Mouse (Mus musculus): ENCODE data around the gene Fmo5. TPM values are rescaled to one million over a fixed set of nuclear protein-coding genes. Genes with fewer than 3 reads are reported as not detected.

The Fmo5 gene
- polyA plus RNA-seq, 1 experiment from 2014 or later, result 3.2 TPM

DNA sequence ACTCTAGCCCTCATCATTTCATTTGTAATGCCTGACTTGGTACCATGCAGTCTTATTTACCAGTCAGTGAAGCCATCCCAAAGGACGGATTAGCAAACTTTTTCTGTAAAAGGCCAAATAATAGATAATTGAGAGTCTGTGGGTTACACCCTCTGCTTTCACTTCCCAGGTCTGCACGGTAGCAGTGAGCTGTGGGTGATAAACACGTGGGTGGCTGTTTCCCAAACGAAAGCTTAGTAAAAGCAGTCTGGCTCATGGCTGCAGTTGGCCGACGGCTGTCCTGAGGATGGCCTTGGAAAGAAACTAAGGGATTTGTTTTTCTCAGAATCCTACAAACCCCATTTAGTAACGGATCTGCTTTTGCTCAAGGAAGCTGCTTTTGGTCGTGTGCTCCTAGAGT, 32.6 kb downstream of the Fmo5 start:
- H3K9me3 ChIP-seq, result no peaks in the 10 kb centered on the region
- 69% methylated on average over 8 of the region's 8 CpGs for WGBS
- no peak overlapping the region for H3K9ac ChIP-seq
- ATAC-seq (ENCODE audit: borderline replicate concordance, extremely low read depth, low FRiP score, low TSS enrichment), result no peak
- H3K4me3 ChIP-seq, result no peak overlapping the region
- peaks cover 12% of the 10 kb centered on the region for H3K4me1 ChIP-seq
- no peaks in the 10 kb centered on the region for H3K27me3 ChIP-seq
- no peak overlapping the region for H3K4me2 ChIP-seq
- H3K27ac ChIP-seq, result no peak overlapping the region
- H3K36me3 ChIP-seq, result no peaks in the 10 kb centered on the region

DNA sequence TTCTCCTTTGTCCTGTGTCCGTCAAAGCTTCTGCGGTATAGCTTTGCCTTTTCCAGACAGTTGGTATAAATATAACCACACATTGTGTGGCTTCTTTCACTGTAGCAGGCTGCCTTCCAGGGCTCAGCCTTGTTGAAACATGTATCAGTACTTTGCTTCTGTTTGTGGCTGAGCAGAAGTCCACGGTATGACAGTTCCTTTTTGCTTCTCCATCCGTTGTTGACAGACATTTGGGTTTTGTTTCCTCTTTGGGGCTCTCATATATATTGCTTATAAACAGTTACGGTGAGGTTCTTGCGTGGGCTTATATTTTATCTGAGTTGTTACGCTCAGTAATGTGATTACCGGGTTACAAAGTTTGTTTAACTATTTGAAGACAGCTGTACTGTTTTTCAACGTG, 36.9 kb downstream of the Fmo5 start:
- WGBS, result 62% methylated on average over 9 of the region's 9 CpGs
- Histone ChIP-seq H3K4me3 (no peak overlapping the region), H3K9me3 (no peaks in the 10 kb centered on the region), H3K4me1 (no peaks in the 10 kb centered on the region), H3K9ac (no peak overlapping the region), H3K27me3 (no peaks in the 10 kb centered on the region), H3K36me3 (peaks cover 11% of the 10 kb centered on the region), H3K27ac (no peak overlapping the region), H3K4me2 (no peak overlapping the region)
- ATAC-seq (ENCODE audit: borderline replicate concordance, extremely low read depth, low FRiP score, low TSS enrichment), result no peak

GRCm38 (mm10) chr3:97666154-97666553, 37.5 kb downstream of the Fmo5 start:
- H3K4me1 ChIP-seq, result no peaks in the 10 kb centered on the region
- no peak for ATAC-seq (ENCODE audit: borderline replicate concordance, extremely low read depth, low FRiP score, low TSS enrichment)
- H3K36me3 ChIP-seq, result peaks cover 16% of the 10 kb centered on the region

GRCm38 (mm10) chr3:97667093-97667675, 38.6 kb downstream of the Fmo5 start:
- H3K9ac ChIP-seq, result no peak overlapping the region
- no peak overlapping the region for H3K4me2 ChIP-seq
- 51% methylated on average over 14 of the region's 14 CpGs for WGBS
- no peaks in the 10 kb centered on the region for H3K27me3 ChIP-seq
- H3K4me1 ChIP-seq, result no peaks in the 10 kb centered on the region
- H3K4me3 ChIP-seq, result no peak overlapping the region
- H3K9me3 ChIP-seq, result no peaks in the 10 kb centered on the region
- H3K36me3 ChIP-seq, result peaks cover 18% of the 10 kb centered on the region
- ATAC-seq (ENCODE audit: borderline replicate concordance, extremely low read depth, low FRiP score, low TSS enrichment), result no peak
- no peak overlapping the region for H3K27ac ChIP-seq

More at GRCm38 (mm10) chr3:97666154-97666553, 37.5 kb downstream of the Fmo5 start:
- Histone ChIP-seq H3K4me2 (no peak overlapping the region), H3K4me3 (no peak overlapping the region), H3K9me3 (no peaks in the 10 kb centered on the region), H3K27ac (no peak overlapping the region), H3K9ac (no peak overlapping the region), H3K27me3 (no peaks in the 10 kb centered on the region)
- 50% methylated on average over 8 of the region's 8 CpGs for WGBS

- no peaks in the 10 kb centered on the region for H3K27me3 ChIP-seq
- peaks cover 14% of the 10 kb centered on the region for H3K36me3 ChIP-seq
- ATAC-seq (ENCODE audit: borderline replicate concordance, extremely low read depth, low FRiP score, low TSS enrichment), result no peak
- H3K4me3 ChIP-seq, result no peak within 1 kb of the TSS
- no peaks in the 10 kb centered on the region for H3K4me1 ChIP-seq
- WGBS, result 84% methylated on average over 7 of the region's 7 CpGs
- H3K9ac ChIP-seq, result no peak within 1 kb of the TSS
- no peak within 1 kb of the TSS for H3K4me2 ChIP-seq
- H3K9me3 ChIP-seq, result no peaks in the 10 kb centered on the region
- no peak within 1 kb of the TSS for H3K27ac ChIP-seq
These were observed 46.1 kb downstream of the Fmo5 start, which contains the start of gene Gm17651 for GRCm38 (mm10) chr3:97674644-97675110. TSS of gene Gm17651 (minus strand) at chr3:97674694.

DNA sequence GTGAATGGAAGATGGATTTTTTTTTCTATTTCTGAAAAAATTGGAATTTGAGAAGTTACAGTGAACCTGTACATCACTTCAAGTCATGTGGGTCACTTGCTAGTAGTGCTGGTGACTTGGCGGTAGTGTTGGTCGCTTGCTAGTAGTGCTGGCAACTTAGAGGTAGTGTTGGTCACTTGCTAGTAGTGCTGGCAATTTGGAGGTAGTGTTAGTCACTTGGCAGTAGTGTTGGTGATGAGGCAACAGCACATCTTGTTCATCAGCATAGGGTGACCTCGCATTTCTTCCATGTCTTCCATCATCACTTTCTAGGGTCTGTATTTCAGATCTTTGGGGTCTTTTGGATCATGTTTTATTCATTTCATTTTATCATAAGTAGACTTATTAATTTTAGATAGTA, 47.5 kb downstream of the Fmo5 start:
- WGBS, result 92% methylated on average over 3 of the region's 3 CpGs
- ATAC-seq (ENCODE audit: borderline replicate concordance, extremely low read depth, low FRiP score, low TSS enrichment), result no peak
- Histone ChIP-seq H3K4me2 (no peak overlapping the region), H3K4me3 (no peak overlapping the region), H3K27ac (no peak overlapping the region), H3K4me1 (peaks cover 5% of the 10 kb centered on the region; the same call in 1 of the 2 replicates), H3K27me3 (no peaks in the 10 kb centered on the region), H3K36me3 (peaks cover 3% of the 10 kb centered on the region; the same call in 1 of the 2 replicates), H3K9ac (no peak overlapping the region), H3K9me3 (no peaks in the 10 kb centered on the region)

DNA sequence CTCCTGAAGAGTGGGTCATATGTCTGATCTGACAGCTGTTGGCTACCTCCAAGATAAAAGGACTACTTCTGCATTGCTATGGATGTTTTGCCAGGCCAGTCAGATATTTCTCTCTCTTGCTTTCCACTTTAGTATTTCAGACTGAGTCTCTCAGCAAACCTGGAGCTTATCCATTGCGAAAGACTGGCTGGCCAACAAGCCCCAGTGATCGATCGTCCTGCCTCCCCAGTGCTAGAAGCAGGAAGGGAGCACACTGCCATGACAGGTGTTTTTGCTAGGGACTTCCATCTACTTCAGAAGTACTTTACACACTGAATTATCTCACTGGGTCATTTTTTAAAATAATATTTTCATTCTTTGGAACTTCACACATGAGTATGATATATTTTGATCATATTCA, 49.8 kb downstream of the Fmo5 start:
- no peaks in the 10 kb centered on the region for H3K36me3 ChIP-seq
- H3K4me1 ChIP-seq, result peaks cover 21% of the 10 kb centered on the region
- no peak for ATAC-seq (ENCODE audit: borderline replicate concordance, extremely low read depth, low FRiP score, low TSS enrichment)
- WGBS, result 77% methylated on average over 3 of the region's 3 CpGs
- H3K27ac ChIP-seq, result no peak overlapping the region
- H3K9me3 ChIP-seq, result no peaks in the 10 kb centered on the region
- H3K27me3 ChIP-seq, result no peaks in the 10 kb centered on the region
- H3K4me2 ChIP-seq, result no peak overlapping the region
- no peak overlapping the region for H3K4me3 ChIP-seq
- H3K9ac ChIP-seq, result no peak overlapping the region

- H3K27me3 ChIP-seq, result no peaks in the 10 kb centered on the region
- H3K9me3 ChIP-seq, result no peaks in the 10 kb centered on the region
- H3K4me1 ChIP-seq, result peaks cover 32% of the 10 kb centered on the region
- H3K4me2 ChIP-seq, result peak overlapping the region; percentile 88
- 4% methylated on average over 28 of the region's 28 CpGs for WGBS
- peak overlapping the region; percentile 44; the same call in 1 of the 2 replicates for H3K9ac ChIP-seq
- H3K27ac ChIP-seq, result no peak overlapping the region
- peak overlapping the region; percentile 41 for H3K4me3 ChIP-seq
- H3K36me3 ChIP-seq, result no peaks in the 10 kb centered on the region
- peak; percentile 64 for ATAC-seq (ENCODE audit: borderline replicate concordance, extremely low read depth, low FRiP score, low TSS enrichment)
These were observed 52.2 kb downstream of the Fmo5 start for GRCm38 (mm10) chr3:97680631-97681320.

DNA sequence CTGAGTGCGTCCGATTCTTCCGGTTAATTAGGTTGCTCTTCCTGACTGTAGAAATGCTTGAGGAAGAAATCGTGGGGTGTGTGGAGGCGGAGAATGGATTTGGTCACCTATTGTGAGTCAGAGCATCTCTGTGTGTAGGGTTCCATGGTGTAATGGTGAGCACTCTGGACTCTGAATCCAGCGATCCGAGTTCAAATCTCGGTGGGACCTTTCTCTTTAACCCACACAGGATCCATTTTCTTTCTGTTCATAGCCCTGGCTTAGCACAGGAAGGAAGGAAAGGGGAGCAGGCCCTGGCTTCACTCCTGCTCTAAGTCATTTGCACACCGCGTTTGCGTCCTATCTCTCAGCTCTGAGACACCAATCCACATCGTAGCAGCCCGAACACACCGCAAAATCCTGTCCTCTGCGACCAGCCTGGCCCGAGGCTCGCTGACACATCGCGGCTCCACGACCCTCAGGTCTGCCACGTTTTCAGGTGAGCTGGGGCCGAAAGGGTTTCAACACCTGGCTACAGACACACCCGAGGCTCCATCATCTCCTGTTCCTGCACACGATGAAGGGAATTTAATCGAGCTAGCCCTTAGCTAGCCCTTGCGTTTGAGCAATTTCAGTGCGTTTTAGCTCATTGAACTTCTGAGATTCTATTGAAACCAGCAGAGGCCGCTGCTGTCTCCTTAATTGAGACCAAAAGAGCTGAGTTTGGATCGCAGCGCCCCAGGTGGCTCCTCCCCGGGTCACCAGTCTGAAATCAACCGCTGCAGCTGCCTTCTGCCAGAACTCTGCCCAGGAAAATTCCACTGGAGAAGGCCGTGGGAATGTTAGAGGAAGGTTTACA, 52.9 kb downstream of the Fmo5 start:
- Histone ChIP-seq H3K4me1 (peaks cover 32% of the 10 kb centered on the region), H3K27ac (no peak overlapping the region), H3K27me3 (no peaks in the 10 kb centered on the region), H3K9me3 (no peaks in the 10 kb centered on the region), H3K9ac (peak overlapping the region; percentile 44), H3K4me3 (peak overlapping the region; percentile 41), H3K4me2 (peak overlapping the region; percentile 88), H3K36me3 (no peaks in the 10 kb centered on the region)
- WGBS, result 2% methylated on average over 33 of the region's 33 CpGs
- no peak for ATAC-seq (ENCODE audit: borderline replicate concordance, extremely low read depth, low FRiP score, low TSS enrichment)

GRCm38 (mm10) chr3:97682159-97682502, 53.5 kb downstream of the Fmo5 start:
- Histone ChIP-seq H3K27ac (no peak overlapping the region), H3K9me3 (no peaks in the 10 kb centered on the region), H3K4me2 (peak overlapping the region; percentile 88), H3K36me3 (no peaks in the 10 kb centered on the region), H3K27me3 (no peaks in the 10 kb centered on the region), H3K4me3 (peak overlapping the region; percentile 41), H3K9ac (no peak overlapping the region), H3K4me1 (peaks cover 32% of the 10 kb centered on the region)
- ATAC-seq (ENCODE audit: borderline replicate concordance, extremely low read depth, low FRiP score, low TSS enrichment), result no peak
- WGBS, result 3% methylated on average over 11 of the region's 11 CpGs

DNA sequence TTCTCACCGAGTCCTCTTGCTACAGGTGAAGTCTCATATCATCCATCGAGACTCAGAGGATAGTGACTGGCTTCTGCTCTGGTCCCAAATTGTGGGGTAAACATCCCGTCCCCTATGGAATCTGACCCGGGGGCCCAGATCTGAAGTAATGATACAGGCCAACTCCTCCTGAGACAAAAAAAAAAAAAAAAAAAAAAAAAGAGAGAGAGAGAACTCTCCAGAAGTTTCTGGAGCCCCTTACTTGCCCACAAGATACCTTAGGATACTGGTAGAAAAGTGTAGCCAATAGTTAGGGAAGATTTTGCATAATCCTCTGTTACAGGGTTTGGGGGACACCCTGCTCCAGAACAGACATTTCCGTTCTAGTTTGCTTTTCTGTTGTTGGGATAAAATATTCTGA, 54.0 kb downstream of the Fmo5 start:
- Histone ChIP-seq H3K4me1 (peaks cover 32% of the 10 kb centered on the region), H3K27ac (no peak overlapping the region), H3K4me3 (peak overlapping the region; percentile 41; the same call in 1 of the 2 replicates), H3K36me3 (no peaks in the 10 kb centered on the region), H3K9ac (no peak overlapping the region), H3K9me3 (no peaks in the 10 kb centered on the region), H3K27me3 (no peaks in the 10 kb centered on the region), H3K4me2 (peak overlapping the region; percentile 88)
- ATAC-seq (ENCODE audit: borderline replicate concordance, extremely low read depth, low FRiP score, low TSS enrichment), result no peak
- WGBS, result 24% methylated on average over 5 of the region's 5 CpGs

Data from lung, embryonic 15.5 days (tissue).